Mouse (Mus musculus) bone marrow, adult 2 months (tissue): ENCODE measurements around the gene Micu1.

Source experiments
- CTCF ChIP-seq: fragments of 200-500 bp; IDR thresholded peaks from 2 replicates; pipeline ENCODE4 v1.5.1; 2011; ENCODE audit warnings: low read length, control low read depth; ENCODE audit not compliant: control insufficient read depth, insufficient read depth
- POLR2A ChIP-seq: fragments of 200-500 bp; IDR thresholded peaks from 2 replicates; pipeline ENCODE4 v1.6.1; 2011; ENCODE audit warnings: low read depth, mild to moderate bottlenecking, control low read depth, low read length, borderline replicate concordance; ENCODE audit not compliant: control insufficient read depth

DNA sequence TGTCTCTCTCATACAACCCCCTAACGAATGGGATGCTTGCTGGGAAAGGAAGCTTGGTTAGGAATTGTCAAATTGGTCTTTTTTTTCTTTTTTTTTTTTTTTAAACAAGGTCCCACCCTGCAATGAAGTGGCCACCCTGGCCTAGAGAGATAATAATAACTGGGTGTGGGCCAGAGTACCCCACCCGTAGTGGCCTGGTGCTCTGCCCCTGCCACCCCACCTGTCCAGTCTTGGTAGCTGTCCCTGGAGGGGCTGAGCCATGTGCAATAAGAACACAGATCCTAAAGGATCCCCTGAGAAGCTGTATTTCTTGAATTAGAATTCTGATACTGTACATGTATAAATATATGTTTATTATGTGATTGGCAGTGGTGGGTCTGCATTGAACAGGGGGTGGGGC is 196.7 kb downstream of the Micu1 start:
- TF ChIP-seq CTCF, result no peak
- no peak for TF ChIP-seq POLR2A
